Mouse (Mus musculus) left cerebral cortex, adult 2 months (tissue): ENCODE measurements around the gene Hoxa5. TPM values are rescaled to one million over a fixed set of nuclear protein-coding genes. Genes with fewer than 3 reads are reported as not detected.

ENCODE experiments used
- DNase-seq, 2 experiments: peaks; one replicate each; pipeline ENCODE4 v3.0.0; 2021 to 2022; ENCODE audit warnings: low spot score in 2 of 2, mixed read lengths in 1 of 2; ENCODE audit errors: extremely low spot score in 1 of 2
- H3K27ac ChIP-seq: fragments of 200-600 bp; 2 replicates; pipeline ENCODE4 v1.8.1; 2022
- H3K4me3 ChIP-seq: fragments of 200-600 bp; 2 replicates; pipeline ENCODE4 v1.8.1; 2022
- CTCF ChIP-seq: fragments of 200-600 bp; IDR thresholded peaks from 2 replicates; pipeline ENCODE4 v1.8.1; 2022; ENCODE audit warnings: antibody characterized with exemption, mild to moderate bottlenecking, moderate library complexity
- intact Hi-C: fragments of 180-260 bp; cut with DNase I; formaldehyde crosslinking; loops from one replicate; pipeline ENCODE4 v1.15.1; 2025
- total RNA-seq, 2 experiments: library from RNA; stranded (reverse); gene quantifications; 2 replicates each; pipeline ENCODE4 v1.2.3; 2021

The Hoxa5 gene
- total RNA-seq, 2 experiments from 2014 or later = not detected

GRCm38 (mm10) chr6:52165441-52166370 is 38.7 kb downstream of the Hoxa5 start:
- no peak for TF ChIP-seq CTCF
- Histone ChIP-seq H3K4me3 (no peak overlapping the region), H3K27ac (no peak overlapping the region)
- intact Hi-C loops = loop anchor here (5.0 kb wide), 1 partner anchor 988 kb away; no protein-coding TSS in a partner anchor
- DNase-seq = no peak

- no peak within 1 kb of the TSS for H3K4me3 ChIP-seq
- DNase-seq = no peak
- no peak within 1 kb of the TSS for H3K27ac ChIP-seq
- TF ChIP-seq CTCF = no peak
- intact Hi-C loops = loop anchor here (5.0 kb wide), 2 partner anchors 147 to 988 kb away; partner anchors contain the start of gene Evx1
Measured at GRCm38 (mm10) chr6:52164626-52165440, 39.6 kb downstream of the Hoxa5 start, which contains the start of gene Hoxa2. Gene Hoxa2, minus strand, starts transcription at chr6:52164831.

GRCm38 (mm10) chr6:52164051-52164625 is 40.2 kb downstream of the Hoxa5 start:
- TF ChIP-seq CTCF = no peak
- H3K4me3 ChIP-seq = no peak overlapping the region
- H3K27ac ChIP-seq = no peak overlapping the region
- intact Hi-C loops = loop anchor here (5.0 kb wide), 1 partner anchor 148 kb away; the partner anchor contains the start of gene Evx1
- DNase-seq = no peak

GRCm38 (mm10) chr6:52163366-52164031 is 40.9 kb downstream of the Hoxa5 start:
- Histone ChIP-seq H3K27ac (no peak overlapping the region), H3K4me3 (no peak overlapping the region)
- no peak for TF ChIP-seq CTCF
- intact Hi-C loops = loop anchor here (5.0 kb wide), 1 partner anchor 149 kb away; the partner anchor contains the start of gene Evx1
- DNase-seq = no peak

GRCm38 (mm10) chr6:52162611-52163365 is 41.6 kb downstream of the Hoxa5 start:
- Histone ChIP-seq H3K27ac (no peak overlapping the region), H3K4me3 (no peak overlapping the region)
- TF ChIP-seq CTCF = no peak
- intact Hi-C loops = loop anchor here (5.0 kb wide), 1 partner anchor 150 kb away; the partner anchor contains the start of gene Evx1
- DNase-seq = no peak

GRCm38 (mm10) chr6:52162093-52162380 is 42.4 kb downstream of the Hoxa5 start:
- no peak for TF ChIP-seq CTCF
- no peak overlapping the region for H3K27ac ChIP-seq
- intact Hi-C loops = loop anchor here (5.0 kb wide), 1 partner anchor 150 kb away; the partner anchor contains the start of gene Evx1
- DNase-seq = no peak
- H3K4me3 ChIP-seq = no peak overlapping the region

GRCm38 (mm10) chr6:52161336-52162092 is 42.9 kb downstream of the Hoxa5 start:
- Histone ChIP-seq H3K27ac (no peak overlapping the region), H3K4me3 (no peak overlapping the region)
- DNase-seq = no peak
- intact Hi-C loops = loop anchor here (5.0 kb wide), 1 partner anchor 151 kb away; the partner anchor contains the start of gene Evx1
- no peak for TF ChIP-seq CTCF

- H3K27ac ChIP-seq = no peak overlapping the region
- intact Hi-C loops = loop anchor here (5.0 kb wide), 1 partner anchor 152 kb away; the partner anchor contains the start of gene Evx1
- DNase-seq = no peak
- H3K4me3 ChIP-seq = no peak overlapping the region
- no peak for TF ChIP-seq CTCF
Measured at GRCm38 (mm10) chr6:52160511-52161335, 43.7 kb downstream of the Hoxa5 start.

- no peak for TF ChIP-seq CTCF
- intact Hi-C loops = loop anchor here (5.0 kb wide), 2 partner anchors 148 to 152 kb away; partner anchors contain the start of genes Evx1 and Skap2
- no peak overlapping the region for H3K27ac ChIP-seq
- no peak overlapping the region for H3K4me3 ChIP-seq
- no peak for DNase-seq
Measured at GRCm38 (mm10) chr6:52159979-52160378, 44.4 kb downstream of the Hoxa5 start.
